Mouse (Mus musculus): ENCODE results near the gene Slc25a36. TPM values are rescaled to one million over a fixed set of nuclear protein-coding genes. Genes with fewer than 3 reads are reported as not detected.

The Slc25a36 gene
- polyA plus RNA-seq, 1 experiment from 2014 or later, result 78.0 TPM

DNA sequence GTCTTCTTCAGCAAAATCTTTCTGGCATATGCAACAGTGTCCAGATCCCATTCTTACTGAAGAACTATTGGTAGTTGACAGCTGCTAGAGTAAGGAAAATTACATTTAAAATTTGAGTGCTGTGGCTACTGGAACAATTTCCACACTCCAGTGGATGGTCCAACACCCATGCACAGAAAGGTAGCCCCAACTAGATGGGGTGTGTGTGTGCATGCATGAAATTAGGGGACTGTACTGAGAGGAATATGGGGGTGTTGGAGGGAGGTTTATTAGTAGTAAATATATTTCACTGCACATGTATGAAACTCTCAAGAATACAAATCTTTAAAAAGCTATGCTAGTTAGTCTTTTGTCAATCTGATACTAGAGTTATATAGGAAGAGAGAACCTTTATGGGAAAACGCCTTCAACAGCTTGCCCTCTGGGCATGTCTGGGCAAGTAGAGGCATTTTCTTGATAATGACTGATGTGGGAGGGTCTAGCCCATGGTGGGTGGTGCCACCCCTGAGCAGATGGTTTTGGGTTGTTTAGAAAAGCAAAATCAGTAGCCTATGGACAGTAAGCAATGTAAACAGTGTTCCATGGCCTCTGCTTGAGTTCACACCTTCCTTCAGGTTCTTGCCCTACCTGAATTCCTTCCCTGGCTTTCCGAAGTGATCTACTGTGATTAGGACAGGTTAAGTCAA is 7.4 kb downstream of the Slc25a36 start:
- H3K4me2 ChIP-seq (ENCODE audit: low read depth, low read length, severe bottlenecking), result no peak overlapping the region
- H3K4me3 ChIP-seq (ENCODE audit: low read depth, low read length), result no peak overlapping the region
- no peaks in the 10 kb centered on the region for H3K27me3 ChIP-seq (ENCODE audit: control insufficient read depth, insufficient read depth, low read length)
- H3K9me3 ChIP-seq (ENCODE audit: control insufficient read depth, low read length), result no peaks in the 10 kb centered on the region
- H3K9ac ChIP-seq (ENCODE audit: low read length), result no peak overlapping the region
- no peak overlapping the region for H3K27ac ChIP-seq (ENCODE audit: low read depth, low read length)
- ATAC-seq (replicated peaks; ENCODE audit: low FRiP score) (no peak), DNase-seq (ENCODE audit: low spot score) (no peak)
- no peaks in the 10 kb centered on the region for H3K4me1 ChIP-seq (replicated peaks; ENCODE audit: control insufficient read depth, insufficient read depth, low read length)
- WGBS, result 83% methylated on average over 2 of the region's 2 CpGs
- no peaks in the 10 kb centered on the region for H3K36me3 ChIP-seq (ENCODE audit: control insufficient read depth, insufficient read depth, low read length)

DNA sequence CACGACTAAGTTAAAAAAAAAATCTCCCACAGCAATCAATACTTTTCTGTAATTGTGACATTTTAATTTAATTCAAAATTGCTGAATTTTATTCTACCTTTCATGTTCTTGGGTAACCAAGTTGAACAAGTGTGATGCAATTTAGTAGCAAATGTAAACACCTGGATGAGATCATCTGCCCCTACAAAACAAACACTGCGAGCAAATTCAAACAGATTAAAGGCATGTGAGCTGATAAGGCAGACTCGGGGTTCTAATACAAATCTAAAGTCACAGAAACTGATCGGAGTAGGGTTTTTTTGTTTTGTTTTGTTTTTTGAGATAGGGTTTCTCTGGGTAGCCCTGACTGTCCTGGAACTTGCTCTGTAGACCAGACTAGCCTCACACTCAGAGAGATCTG is 12.0 kb downstream of the Slc25a36 start:
- DNase-seq (ENCODE audit: low spot score), result no peak
- 91% methylated on average over 4 of the region's 4 CpGs for WGBS
- H3K4me2 ChIP-seq (ENCODE audit: low read depth, low read length, severe bottlenecking), result no peak overlapping the region
- H3K4me1 ChIP-seq (replicated peaks; ENCODE audit: control insufficient read depth, insufficient read depth, low read length), result no peaks in the 10 kb centered on the region
- ATAC-seq (replicated peaks; ENCODE audit: low FRiP score), result no peak
- H3K9ac ChIP-seq (ENCODE audit: low read length), result no peak overlapping the region
- H3K27ac ChIP-seq (ENCODE audit: low read depth, low read length), result no peak overlapping the region
- H3K4me3 ChIP-seq (ENCODE audit: low read depth, low read length), result no peak overlapping the region
- no peaks in the 10 kb centered on the region for H3K9me3 ChIP-seq (ENCODE audit: control insufficient read depth, low read length)
- peaks cover 4% of the 10 kb centered on the region; the same call in 1 of the 2 replicates for H3K36me3 ChIP-seq (ENCODE audit: control insufficient read depth, insufficient read depth, low read length)
- H3K27me3 ChIP-seq (ENCODE audit: control insufficient read depth, insufficient read depth, low read length), result no peaks in the 10 kb centered on the region

DNA sequence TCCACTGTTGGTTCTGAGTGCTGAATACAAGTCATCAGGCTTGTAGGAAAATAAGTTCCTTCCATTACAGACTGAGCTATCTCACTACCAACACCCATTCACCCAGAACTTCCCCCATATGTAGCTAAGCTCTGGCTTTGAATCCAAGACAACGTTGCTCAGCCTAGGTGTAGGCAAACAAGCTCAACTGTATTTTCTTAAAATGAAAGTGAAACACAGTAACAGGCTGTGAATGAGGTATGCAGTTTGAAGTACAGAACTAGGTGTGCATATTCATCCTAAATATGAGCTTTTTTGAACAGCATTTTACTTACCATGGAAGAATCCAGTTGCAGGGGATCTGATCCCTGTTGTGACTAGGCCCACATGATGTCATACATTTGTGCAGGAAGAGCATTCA is 14.8 kb downstream of the Slc25a36 start:
- Histone ChIP-seq H3K9me3 (ENCODE audit: control insufficient read depth, low read length) (no peaks in the 10 kb centered on the region), H3K36me3 (ENCODE audit: control insufficient read depth, insufficient read depth, low read length) (peaks cover 4% of the 10 kb centered on the region; the same call in 1 of the 2 replicates), H3K27me3 (ENCODE audit: control insufficient read depth, insufficient read depth, low read length) (no peaks in the 10 kb centered on the region), H3K4me1 (replicated peaks; ENCODE audit: control insufficient read depth, insufficient read depth, low read length) (no peaks in the 10 kb centered on the region), H3K4me2 (ENCODE audit: low read depth, low read length, severe bottlenecking) (no peak overlapping the region), H3K27ac (ENCODE audit: low read depth, low read length) (no peak overlapping the region), H3K9ac (ENCODE audit: low read length) (no peak overlapping the region), H3K4me3 (ENCODE audit: low read depth, low read length) (no peak overlapping the region)
- WGBS, result 93% methylated on average over 1 of the region's 1 CpGs
- ATAC-seq (replicated peaks; ENCODE audit: low FRiP score) (no peak), DNase-seq (ENCODE audit: low spot score) (no peak)

DNA sequence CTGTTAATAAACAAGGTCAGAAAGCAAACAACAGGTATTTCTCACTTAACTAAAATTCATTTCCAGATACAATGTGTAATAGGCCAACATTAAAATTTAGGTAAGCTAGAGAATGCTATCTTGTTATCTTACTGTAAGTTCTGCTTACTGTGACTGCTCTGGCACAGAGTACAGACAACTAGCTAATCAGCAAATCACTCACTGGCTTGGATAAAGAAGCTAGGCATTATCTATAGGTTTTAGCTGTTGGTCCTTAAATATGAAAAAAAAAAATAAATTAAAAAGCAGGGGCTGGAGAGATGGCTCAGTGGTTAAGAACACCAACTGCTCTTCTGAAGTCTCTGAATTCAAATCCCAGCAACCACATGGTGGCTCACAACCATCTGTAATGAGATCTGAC is 23.1 kb downstream of the Slc25a36 start:
- H3K9ac ChIP-seq (ENCODE audit: low read length), result no peak overlapping the region
- H3K4me1 ChIP-seq (replicated peaks; ENCODE audit: control insufficient read depth, insufficient read depth, low read length), result no peaks in the 10 kb centered on the region
- no peaks in the 10 kb centered on the region for H3K9me3 ChIP-seq (ENCODE audit: control insufficient read depth, low read length)
- ATAC-seq (replicated peaks; ENCODE audit: low FRiP score) (no peak), DNase-seq (ENCODE audit: low spot score) (no peak)
- no peak overlapping the region for H3K4me3 ChIP-seq (ENCODE audit: low read depth, low read length)
- H3K36me3 ChIP-seq (ENCODE audit: control insufficient read depth, insufficient read depth, low read length), result peaks cover 4% of the 10 kb centered on the region; the same call in 1 of the 2 replicates
- H3K4me2 ChIP-seq (ENCODE audit: low read depth, low read length, severe bottlenecking), result no peak overlapping the region
- H3K27ac ChIP-seq (ENCODE audit: low read depth, low read length), result no peak overlapping the region
- H3K27me3 ChIP-seq (ENCODE audit: control insufficient read depth, insufficient read depth, low read length), result no peaks in the 10 kb centered on the region

DNA sequence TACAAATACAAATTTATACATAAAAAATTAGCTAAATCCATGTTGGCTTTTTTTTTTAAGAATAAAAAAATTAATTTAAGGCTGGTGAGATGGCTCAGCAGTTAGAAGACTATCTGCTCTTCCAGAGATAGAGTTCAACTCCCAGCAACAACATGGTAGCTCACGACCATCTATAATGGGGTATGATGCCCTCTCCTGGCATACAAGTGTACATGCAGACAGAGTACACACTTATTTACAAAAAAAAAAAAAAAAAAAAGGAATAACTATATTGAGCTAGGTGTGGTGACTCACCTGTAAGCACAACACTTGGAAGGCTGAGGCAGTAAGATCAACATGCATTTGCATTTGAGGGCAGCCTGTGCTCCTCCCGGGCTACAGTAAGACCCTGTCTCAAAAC is 26.3 kb downstream of the Slc25a36 start:
- Histone ChIP-seq H3K9ac (ENCODE audit: low read length) (no peak overlapping the region), H3K27me3 (ENCODE audit: control insufficient read depth, insufficient read depth, low read length) (no peaks in the 10 kb centered on the region), H3K4me1 (replicated peaks; ENCODE audit: control insufficient read depth, insufficient read depth, low read length) (no peaks in the 10 kb centered on the region), H3K27ac (ENCODE audit: low read depth, low read length) (no peak overlapping the region), H3K36me3 (ENCODE audit: control insufficient read depth, insufficient read depth, low read length) (peaks cover 4% of the 10 kb centered on the region; the same call in 1 of the 2 replicates), H3K4me3 (ENCODE audit: low read depth, low read length) (no peak overlapping the region), H3K9me3 (ENCODE audit: control insufficient read depth, low read length) (no peaks in the 10 kb centered on the region), H3K4me2 (ENCODE audit: low read depth, low read length, severe bottlenecking) (no peak overlapping the region)
- DNase-seq (ENCODE audit: low spot score), result no peak
- 85% methylated on average over 2 of the region's 2 CpGs for WGBS
- ATAC-seq (replicated peaks; ENCODE audit: low FRiP score), result no peak

DNA sequence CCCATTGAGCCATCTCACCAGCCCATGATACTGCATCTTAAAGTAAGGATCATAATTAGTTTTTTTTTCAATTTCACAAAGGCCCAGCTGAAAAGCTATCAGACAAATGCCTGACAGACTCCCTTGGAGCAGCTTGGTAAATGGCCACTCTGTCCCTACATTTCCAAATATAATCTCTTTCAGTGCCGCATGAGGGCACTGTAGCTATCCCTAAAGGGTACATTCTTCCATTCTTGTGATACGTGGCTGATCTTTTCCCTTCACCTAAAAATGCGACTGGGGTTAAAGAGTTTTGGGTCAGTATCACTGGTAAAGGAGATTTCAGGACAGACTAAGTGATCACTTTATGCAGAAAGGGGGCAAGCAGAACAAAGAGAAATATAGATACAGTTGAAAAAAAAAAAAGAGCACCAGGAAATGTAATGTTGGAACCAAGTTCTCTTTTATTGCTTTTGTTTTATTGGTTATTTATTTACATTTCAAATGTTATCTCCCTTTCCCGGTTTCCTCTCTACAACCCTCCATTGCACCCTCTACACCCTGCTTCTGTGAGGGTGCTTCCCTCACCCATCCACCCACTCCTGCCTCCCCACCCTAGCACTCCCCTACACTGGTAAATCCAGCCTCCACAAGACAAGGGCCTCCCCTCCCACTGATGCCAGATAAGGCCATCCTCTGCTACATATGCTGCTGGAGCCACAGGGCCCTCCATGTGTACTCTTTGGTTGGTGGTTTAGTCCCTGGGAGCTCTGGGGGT is 29.7 kb downstream of the Slc25a36 start:
- Histone ChIP-seq H3K4me1 (replicated peaks; ENCODE audit: control insufficient read depth, insufficient read depth, low read length) (no peaks in the 10 kb centered on the region), H3K9ac (ENCODE audit: low read length) (no peak overlapping the region), H3K9me3 (ENCODE audit: control insufficient read depth, low read length) (no peaks in the 10 kb centered on the region), H3K4me3 (ENCODE audit: low read depth, low read length) (no peak overlapping the region), H3K27ac (ENCODE audit: low read depth, low read length) (no peak overlapping the region), H3K36me3 (ENCODE audit: control insufficient read depth, insufficient read depth, low read length) (peaks cover 4% of the 10 kb centered on the region; the same call in 1 of the 2 replicates), H3K4me2 (ENCODE audit: low read depth, low read length, severe bottlenecking) (no peak overlapping the region), H3K27me3 (ENCODE audit: control insufficient read depth, insufficient read depth, low read length) (no peaks in the 10 kb centered on the region)
- WGBS, result 88% methylated on average over 4 of the region's 4 CpGs
- no peak for ATAC-seq (replicated peaks; ENCODE audit: low FRiP score)
- no peak for DNase-seq (ENCODE audit: low spot score)

DNA sequence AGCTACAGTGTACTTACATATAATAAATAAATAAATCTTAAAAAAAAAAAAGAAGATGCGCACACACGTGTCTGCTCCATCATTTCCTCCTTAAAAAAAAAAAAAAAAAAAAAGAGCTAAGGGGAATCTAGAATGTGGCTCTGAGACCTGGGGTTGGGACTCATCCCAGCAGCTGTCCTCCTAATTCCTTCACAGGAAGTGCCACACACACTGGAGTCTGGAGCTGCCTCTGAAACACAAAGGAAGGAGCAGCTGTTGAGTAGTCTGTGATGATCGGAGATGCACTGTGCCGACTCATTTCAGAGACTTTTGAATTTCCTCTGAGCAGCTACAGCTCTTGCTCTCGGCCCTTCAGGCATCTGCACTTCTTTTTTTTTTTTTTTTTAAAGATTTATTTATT is 41.0 kb downstream of the Slc25a36 start:
- Histone ChIP-seq H3K27ac (ENCODE audit: low read depth, low read length) (no peak overlapping the region), H3K4me1 (replicated peaks; ENCODE audit: control insufficient read depth, insufficient read depth, low read length) (no peaks in the 10 kb centered on the region), H3K4me2 (ENCODE audit: low read depth, low read length, severe bottlenecking) (no peak overlapping the region), H3K9me3 (ENCODE audit: control insufficient read depth, low read length) (no peaks in the 10 kb centered on the region), H3K9ac (ENCODE audit: low read length) (no peak overlapping the region), H3K36me3 (ENCODE audit: control insufficient read depth, insufficient read depth, low read length) (no peaks in the 10 kb centered on the region), H3K4me3 (ENCODE audit: low read depth, low read length) (no peak overlapping the region), H3K27me3 (ENCODE audit: control insufficient read depth, insufficient read depth, low read length) (no peaks in the 10 kb centered on the region)
- 89% methylated on average over 5 of the region's 5 CpGs for WGBS
- ATAC-seq (replicated peaks; ENCODE audit: low FRiP score) (no peak), DNase-seq (ENCODE audit: low spot score) (no peak)

DNA sequence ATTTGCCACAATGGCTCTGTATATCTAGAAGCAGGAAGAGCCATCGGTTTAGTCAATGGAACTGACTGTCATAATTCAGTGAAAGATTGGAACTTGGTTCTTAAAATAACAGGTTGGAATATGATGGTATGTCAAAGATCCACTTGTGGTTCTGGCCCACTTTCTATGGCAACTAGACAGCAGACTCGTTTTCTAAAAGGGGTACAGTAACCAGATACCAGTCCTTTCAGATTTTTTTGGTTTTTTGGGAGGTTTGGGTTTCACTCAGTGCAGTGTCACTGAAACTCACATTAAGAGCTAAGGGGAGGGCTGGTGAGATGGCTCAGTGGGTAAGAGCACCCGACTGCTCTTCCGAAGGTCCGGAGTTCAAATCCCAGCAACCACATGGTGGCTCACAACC is 41.5 kb downstream of the Slc25a36 start:
- Histone ChIP-seq H3K4me3 (ENCODE audit: low read depth, low read length) (no peak overlapping the region), H3K4me1 (replicated peaks; ENCODE audit: control insufficient read depth, insufficient read depth, low read length) (no peaks in the 10 kb centered on the region), H3K9ac (ENCODE audit: low read length) (no peak overlapping the region), H3K36me3 (ENCODE audit: control insufficient read depth, insufficient read depth, low read length) (no peaks in the 10 kb centered on the region), H3K4me2 (ENCODE audit: low read depth, low read length, severe bottlenecking) (no peak overlapping the region), H3K27me3 (ENCODE audit: control insufficient read depth, insufficient read depth, low read length) (no peaks in the 10 kb centered on the region), H3K9me3 (ENCODE audit: control insufficient read depth, low read length) (no peaks in the 10 kb centered on the region), H3K27ac (ENCODE audit: low read depth, low read length) (no peak overlapping the region)
- DNase-seq (ENCODE audit: low spot score) (no peak), ATAC-seq (replicated peaks; ENCODE audit: low FRiP score) (no peak)
- WGBS, result 93% methylated on average over 5 of the region's 5 CpGs

Data from forebrain, embryonic 11.5 days (tissue).